Mouse (Mus musculus): ENCODE measurements at regions not wholly inside any gene's neighbourhood (a gene's known extent, or its start where the extent isn't known, plus 50 kb on each side); places are given as distances from the start of the nearest gene placed in this dataset.

DNA sequence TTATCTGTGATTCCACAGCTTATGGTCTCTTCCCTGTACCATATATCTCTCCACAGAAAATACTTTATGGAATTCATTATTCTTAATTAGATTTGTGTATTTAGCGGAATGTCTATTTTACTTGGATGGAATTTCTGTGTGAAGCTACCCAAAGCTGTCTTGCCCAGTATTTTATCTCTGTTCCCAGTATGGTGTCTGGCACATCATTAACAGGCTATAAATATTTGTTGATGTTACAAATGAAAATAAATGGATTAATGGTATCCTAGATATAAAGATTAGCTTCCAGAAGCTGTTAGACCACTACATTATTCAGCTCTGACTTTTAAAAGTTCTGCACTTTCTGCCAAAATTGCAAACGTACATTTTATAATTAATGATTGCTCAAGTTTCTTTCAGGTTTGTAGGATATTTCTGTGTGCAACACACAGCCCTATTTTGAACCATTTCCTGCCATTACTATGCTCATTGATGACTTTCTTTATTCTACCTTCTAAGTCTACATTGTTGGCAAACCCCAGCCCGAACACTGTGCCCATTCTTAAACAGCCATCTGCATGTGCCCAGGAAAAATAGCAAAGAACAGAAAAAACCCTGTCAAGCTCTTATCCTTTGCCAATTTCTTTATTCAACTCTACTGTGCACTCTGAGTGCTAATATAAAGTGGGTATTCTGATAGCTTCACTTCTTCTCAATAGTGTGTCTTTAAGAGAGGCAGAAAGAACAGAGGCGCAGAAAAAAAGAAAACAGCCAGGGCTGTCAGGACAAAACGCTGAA, 1066.7 kb downstream of the Tecrl start:
- TF ChIP-seq CEBPB (IDR thresholded peaks at IDR 0.05; ENCODE audit: low read depth) (no peak), CTCF (IDR thresholded peaks at IDR 0.05; ENCODE audit: control insufficient read depth, insufficient read depth, insufficient read length) (no peak), USF1 (IDR thresholded peaks at IDR 0.05; ENCODE audit: low read depth) (no peak)

All from C2C12 (cell line).